Mouse (Mus musculus) MEL (cell line): ENCODE measurements at regions not wholly inside any gene's neighbourhood (a gene's known extent, or its start where the extent isn't known, plus 50 kb on each side); places are given as distances from the start of the nearest gene placed in this dataset.
"Not testable (repeated sequence)": the region's sequence is repeated elsewhere in the genome, so short reads cannot be mapped to it uniquely, and the experiment has no call there.

ENCODE experiments used
- CHD1 ChIP-seq: IDR thresholded peaks from 2 replicates; pipeline ENCODE4 v1.6.1; 2012; ENCODE audit warnings: low read depth, mild to moderate bottlenecking, inconsistent platforms, low read length, improper control_type of control experiment
- CHD2 ChIP-seq: IDR thresholded peaks from 2 replicates; pipeline ENCODE4 v1.6.1; 2011; ENCODE audit warnings: low read length, improper control_type of control experiment
- CTCF ChIP-seq, 3 experiments: IDR thresholded peaks in 2 of 3; conservative IDR thresholded peaks in 1 of 3; 2 replicates each; pipeline ENCODE4 v1.5.1; 2011 to 2012; ENCODE audit warnings: low read length in 3 of 3, low read depth in 2 of 3, mild to moderate bottlenecking in 2 of 3, improper control_type of control experiment in 1 of 3, inconsistent platforms in 1 of 3, mixed read lengths in 1 of 3, moderate library complexity in 1 of 3; ENCODE audit not compliant: control insufficient read depth in 1 of 3, insufficient read depth in 1 of 3, poor library complexity in 1 of 3, severe bottlenecking in 1 of 3
- E2F4 ChIP-seq: IDR thresholded peaks from 2 replicates; pipeline ENCODE4 v1.6.1; 2011; ENCODE audit warnings: low read depth, low read length, improper control_type of control experiment, borderline replicate concordance
- EP300 ChIP-seq, 2 experiments: IDR thresholded peaks; 2 replicates each; pipeline ENCODE4 v1.6.1; 2011; ENCODE audit warnings: improper control_type of control experiment in 2 of 2, low read length in 2 of 2, low read depth in 1 of 2, mild to moderate bottlenecking in 1 of 2
- GABPA ChIP-seq: IDR thresholded peaks from 2 replicates; pipeline ENCODE4 v1.6.1; 2012; ENCODE audit warnings: low read depth, mild to moderate bottlenecking, inconsistent platforms, low read length, improper control_type of control experiment, moderate library complexity
- GATA1 ChIP-seq: IDR thresholded peaks from 2 replicates; pipeline ENCODE4 v1.6.1; 2011; ENCODE audit warnings: low read depth, low read length, improper control_type of control experiment
- HCFC1 ChIP-seq: IDR thresholded peaks from 2 replicates; pipeline ENCODE4 v1.6.1; 2012; ENCODE audit warnings: low read depth, mild to moderate bottlenecking, inconsistent platforms, low read length, improper control_type of control experiment, moderate library complexity
- POLR2A ChIP-seq, 2 experiments: IDR thresholded peaks; 2 replicates each; pipeline ENCODE4 v1.6.1; 2011 to 2012; ENCODE audit warnings: low read length in 2 of 2, mild to moderate bottlenecking in 2 of 2, control low read depth in 1 of 2, improper control_type of control experiment in 1 of 2, low read depth in 1 of 2, moderate library complexity in 1 of 2; ENCODE audit not compliant: control insufficient read depth in 1 of 2, insufficient read depth in 1 of 2, poor library complexity in 1 of 2
- POLR2AphosphoS5 ChIP-seq: IDR thresholded peaks from 2 replicates; pipeline ENCODE4 v1.6.1; 2012; ENCODE audit warnings: low read depth, borderline replicate concordance, mild to moderate bottlenecking, inconsistent platforms, low read length, moderate library complexity, mixed read lengths
- RCOR1 ChIP-seq: IDR thresholded peaks from 2 replicates; pipeline ENCODE4 v1.6.1; 2012; ENCODE audit warnings: low read depth, mild to moderate bottlenecking, inconsistent platforms, low read length, improper control_type of control experiment
- SMC3 ChIP-seq: IDR thresholded peaks from 2 replicates; pipeline ENCODE4 v1.6.1; 2011; ENCODE audit warnings: low read depth, low read length, improper control_type of control experiment
- TBP ChIP-seq: IDR thresholded peaks from 2 replicates; pipeline ENCODE4 v1.8.0; 2011; ENCODE audit warnings: low read depth, low read length, improper control_type of control experiment
- ZKSCAN1 ChIP-seq: IDR thresholded peaks from 2 replicates; pipeline ENCODE4 v1.6.1; 2012; ENCODE audit warnings: low read depth, mild to moderate bottlenecking, inconsistent platforms, low read length, improper control_type of control experiment, moderate library complexity

GRCm38 (mm10) chr14:52942438-52942837 lies 446.9 kb upstream of the Olfr1507 start:
- TF ChIP-seq ZKSCAN1; CHD2; CTCF (IDR thresholded peaks at IDR 0.05 in 2 of 3, conservative IDR thresholded peaks at IDR 0.05 in 1 of 3; ENCODE audit: control insufficient read depth in 1 of 3, insufficient read depth in 1 of 3, low read depth in 2 of 3, low read length in 3 of 3, poor library complexity in 1 of 3, severe bottlenecking in 1 of 3); E2F4; GATA1; HCFC1; POLR2A (IDR thresholded peaks at IDR 0.05; ENCODE audit: control insufficient read depth in 1 of 2, insufficient read depth in 1 of 2, low read depth in 1 of 2, low read length in 2 of 2, poor library complexity in 1 of 2); TBP; SMC3; GABPA; CHD1; RCOR1; EP300 (IDR thresholded peaks at IDR 0.05; ENCODE audit: low read depth in 1 of 2, low read length in 2 of 2); POLR2AphosphoS5: not testable (repeated sequence)
